Mouse (Mus musculus) heart, adult 9 months (tissue): Measurements from ENCODE around the gene Dab1.

Experiments
- DNase-seq, 2 experiments: peaks; one replicate each; pipeline ENCODE4 v3.0.0; 2022; ENCODE audit warnings: low spot score in 2 of 2

Dab1 gene

GRCm38 (mm10) chr4:104444985-104445384 lies 825.8 kb downstream of the Dab1 start:
- DNase-seq, result no peak

GRCm38 (mm10) chr4:104448199-104448598 lies 829.0 kb downstream of the Dab1 start:
- DNase-seq, result no peak

GRCm38 (mm10) chr4:104450645-104451044 lies 831.5 kb downstream of the Dab1 start:
- DNase-seq, result no peak

GRCm38 (mm10) chr4:104452587-104452986 lies 833.4 kb downstream of the Dab1 start:
- no peak for DNase-seq

- no peak for DNase-seq
Observed at GRCm38 (mm10) chr4:104455151-104455550, 836.0 kb downstream of the Dab1 start.

GRCm38 (mm10) chr4:104455760-104456159 lies 836.6 kb downstream of the Dab1 start:
- DNase-seq, result no peak

GRCm38 (mm10) chr4:104456173-104456873 lies 837.2 kb downstream of the Dab1 start:
- no peak for DNase-seq

GRCm38 (mm10) chr4:104458726-104459125 lies 839.6 kb downstream of the Dab1 start:
- DNase-seq, result no peak

- DNase-seq, result no peak
Observed at GRCm38 (mm10) chr4:104461106-104462011, 842.2 kb downstream of the Dab1 start.

- no peak for DNase-seq
Observed at GRCm38 (mm10) chr4:104462932-104463780, 844.0 kb downstream of the Dab1 start.

- no peak for DNase-seq
Observed at GRCm38 (mm10) chr4:104463781-104464170, 844.6 kb downstream of the Dab1 start.

GRCm38 (mm10) chr4:104465594-104465993 lies 846.4 kb downstream of the Dab1 start:
- no peak for DNase-seq

GRCm38 (mm10) chr4:104468666-104469065 lies 849.5 kb downstream of the Dab1 start:
- no peak for DNase-seq

- no peak for DNase-seq
Observed at GRCm38 (mm10) chr4:104472915-104473314, 853.8 kb downstream of the Dab1 start.

- no peak for DNase-seq
Observed at GRCm38 (mm10) chr4:104476841-104477240, 857.7 kb downstream of the Dab1 start.

- DNase-seq, result no peak
Observed at GRCm38 (mm10) chr4:104483948-104484347, 864.8 kb downstream of the Dab1 start.

GRCm38 (mm10) chr4:104497221-104497620 lies 878.1 kb downstream of the Dab1 start:
- no peak for DNase-seq

GRCm38 (mm10) chr4:104500112-104500511 lies 881.0 kb downstream of the Dab1 start:
- DNase-seq, result no peak

- DNase-seq, result no peak
Observed at GRCm38 (mm10) chr4:104500646-104501045, 881.5 kb downstream of the Dab1 start.

- DNase-seq, result no peak
Observed at GRCm38 (mm10) chr4:104501245-104501644, 882.1 kb downstream of the Dab1 start.

GRCm38 (mm10) chr4:104504916-104505315 lies 885.8 kb downstream of the Dab1 start:
- DNase-seq, result no peak
